Mouse (Mus musculus) bone marrow macrophage, adult 2 months (primary cell): ENCODE results near the gene Kcnq1. TPM values are rescaled to one million over a fixed set of nuclear protein-coding genes. Genes with fewer than 3 reads are reported as not detected.

Experiments used
- H3K27ac ChIP-seq: 2 replicates; pipeline ENCODE4 v1.5.1; 2012; ENCODE audit warnings: low read depth, low read length; ENCODE audit not compliant: insufficient read depth
- H3K4me1 ChIP-seq: 2 replicates; pipeline ENCODE4 v1.6.1; 2012; ENCODE audit warnings: low read length; ENCODE audit not compliant: control insufficient read depth, insufficient read depth
- H3K4me3 ChIP-seq: 2 replicates; pipeline ENCODE4 v1.5.1; 2012; ENCODE audit warnings: mild to moderate bottlenecking, low read length, moderate library complexity; ENCODE audit not compliant: insufficient read depth
- CTCF ChIP-seq: IDR thresholded peaks from 2 replicates; pipeline ENCODE4 v1.5.1; 2012; ENCODE audit warnings: low read depth, mild to moderate bottlenecking, low read length, moderate library complexity
- POLR2A ChIP-seq: IDR thresholded peaks from 2 replicates; pipeline ENCODE4 v1.6.1; 2012; ENCODE audit warnings: mild to moderate bottlenecking, low read depth, low read length, borderline replicate concordance
- polyA plus RNA-seq: library from polyadenylated mRNA; stranded (reverse); fragments of >200 nt; gene quantifications from 2 replicates; pipeline ENCODE4 v1.2.4, GENCODE M21; 2012; ENCODE audit not compliant: missing spikeins, insufficient read depth, insufficient read length

The Kcnq1 gene
- polyA plus RNA-seq, 1 experiment, result not detected

DNA sequence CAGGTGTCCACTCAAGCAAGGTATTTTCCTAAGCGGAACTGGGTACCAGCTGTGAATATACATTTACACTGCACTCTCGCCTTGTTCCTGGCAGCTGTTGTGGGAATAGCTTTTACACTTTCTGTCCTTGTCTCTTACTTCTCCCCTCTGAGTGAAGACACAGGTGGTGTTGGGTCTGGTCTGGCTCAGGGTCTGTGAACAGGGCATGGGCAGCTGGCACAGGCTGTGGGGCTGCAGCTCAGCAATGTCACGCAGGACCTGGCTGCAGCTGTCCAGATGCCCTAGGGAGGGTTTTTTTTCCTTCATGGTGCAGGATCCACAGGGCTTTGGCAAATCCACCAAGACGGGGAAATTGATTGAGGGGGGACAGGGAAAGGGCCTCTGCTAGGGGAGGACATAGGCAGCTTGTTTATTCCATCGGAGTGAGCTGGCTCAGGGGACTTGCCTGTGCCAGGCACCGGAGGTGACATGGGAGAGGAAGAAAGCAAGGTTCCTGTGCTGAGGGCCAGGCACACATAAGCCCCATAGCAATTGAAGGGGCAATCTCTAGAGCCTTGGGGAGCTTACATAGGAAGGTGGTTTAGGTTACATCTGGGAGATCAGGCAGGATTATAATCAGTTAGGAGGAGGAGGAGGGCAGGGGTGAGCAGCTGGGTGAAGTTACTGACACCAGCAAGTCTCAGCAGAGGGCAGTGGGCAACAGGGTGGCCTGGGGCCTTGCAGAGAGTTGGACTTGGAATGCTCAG, 147.1 kb downstream of the Kcnq1 start:
- Histone ChIP-seq H3K27ac (no peak overlapping the region), H3K4me3 (no peak overlapping the region), H3K4me1 (no peaks in the 10 kb centered on the region)
- TF ChIP-seq POLR2A, result no peak
- TF ChIP-seq CTCF, result no peak

DNA sequence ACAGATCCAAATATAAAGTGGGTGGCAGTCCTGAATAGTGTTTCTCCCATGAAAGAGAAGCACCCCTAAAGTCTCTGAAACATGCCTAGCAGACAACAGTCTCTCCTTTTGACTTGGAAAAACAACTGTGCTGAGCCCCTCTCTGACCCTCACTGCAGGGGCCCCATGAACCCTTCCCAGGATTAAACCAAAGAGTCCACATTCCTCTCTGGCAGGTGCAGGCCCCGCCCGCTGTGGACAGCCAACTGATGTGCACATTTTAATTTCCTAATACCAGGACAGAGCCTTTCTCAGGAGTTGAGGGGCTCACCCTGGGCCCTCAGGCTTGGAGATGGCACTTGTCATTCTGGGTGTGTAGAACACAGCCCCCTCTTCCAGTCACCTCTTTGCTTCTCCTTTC, 148.7 kb downstream of the Kcnq1 start:
- Histone ChIP-seq H3K4me3 (no peak overlapping the region), H3K27ac (no peak overlapping the region), H3K4me1 (no peaks in the 10 kb centered on the region)
- TF ChIP-seq POLR2A (no peak), CTCF (no peak)

DNA sequence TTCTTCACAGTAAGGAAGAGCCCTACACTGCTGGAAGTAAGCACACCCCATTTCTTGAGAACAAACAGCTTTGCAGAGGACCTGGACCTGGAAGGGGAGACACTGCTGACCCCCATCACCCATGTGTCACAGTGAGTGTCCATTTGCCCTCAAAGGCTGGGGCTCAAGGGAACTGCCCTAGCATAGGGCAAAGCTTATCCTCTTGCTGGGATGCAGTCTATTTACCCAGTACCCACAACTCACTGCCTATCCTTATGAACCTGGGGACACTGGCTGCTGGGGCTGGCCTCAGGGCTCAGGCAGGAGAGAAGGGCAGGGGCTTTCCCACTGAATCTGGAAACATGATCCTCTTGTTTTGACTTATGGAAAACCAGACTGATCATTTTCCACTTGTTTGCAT, 155.1 kb downstream of the Kcnq1 start:
- TF ChIP-seq POLR2A, result no peak
- no peak for TF ChIP-seq CTCF
- no peaks in the 10 kb centered on the region for H3K4me1 ChIP-seq
- H3K27ac ChIP-seq, result no peak overlapping the region
- H3K4me3 ChIP-seq, result no peak overlapping the region

DNA sequence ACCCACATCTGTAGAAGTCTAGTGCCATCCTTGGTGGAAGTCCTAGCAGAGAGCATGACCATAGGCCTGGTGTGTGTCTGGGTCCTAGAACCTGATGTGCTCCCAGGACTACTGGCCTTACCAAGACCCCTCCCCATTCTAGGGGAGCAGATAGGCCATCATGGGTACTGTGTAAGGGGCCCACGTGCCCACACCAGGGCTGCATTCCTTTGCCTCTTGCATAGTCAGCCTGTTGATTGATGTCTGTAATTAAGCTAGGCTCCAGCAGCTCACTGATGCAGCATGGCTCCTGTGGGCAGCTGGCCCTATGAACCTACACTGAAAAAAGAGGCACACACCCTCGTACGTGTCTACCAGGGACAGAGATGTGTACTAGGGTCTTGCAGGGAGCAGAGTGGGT, 157.4 kb downstream of the Kcnq1 start:
- Histone ChIP-seq H3K27ac (no peak overlapping the region), H3K4me1 (peaks cover 2% of the 10 kb centered on the region), H3K4me3 (no peak overlapping the region)
- TF ChIP-seq POLR2A, result no peak

DNA sequence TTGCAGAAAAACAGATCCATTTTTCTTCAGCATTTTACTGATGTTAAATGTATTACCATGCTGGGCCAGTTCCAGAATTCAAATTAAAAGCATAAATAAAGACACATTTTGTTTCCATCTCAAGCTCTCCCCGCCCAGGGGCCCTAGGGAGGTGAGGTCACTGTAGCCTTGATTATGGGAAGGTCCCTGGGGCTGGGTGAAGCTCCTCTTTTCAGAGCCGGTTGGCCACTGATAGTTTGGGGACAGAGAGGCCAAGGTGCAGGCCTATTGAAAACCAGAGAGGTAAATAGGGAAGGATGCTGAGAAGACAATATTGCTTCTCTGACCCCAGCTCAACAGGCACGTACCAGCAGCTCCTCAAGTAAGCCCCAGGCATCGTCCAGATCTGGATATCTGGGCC, 157.8 kb downstream of the Kcnq1 start:
- Histone ChIP-seq H3K4me1 (peaks cover 2% of the 10 kb centered on the region), H3K27ac (no peak overlapping the region), H3K4me3 (no peak overlapping the region)
- TF ChIP-seq POLR2A (no peak), CTCF (no peak)

DNA sequence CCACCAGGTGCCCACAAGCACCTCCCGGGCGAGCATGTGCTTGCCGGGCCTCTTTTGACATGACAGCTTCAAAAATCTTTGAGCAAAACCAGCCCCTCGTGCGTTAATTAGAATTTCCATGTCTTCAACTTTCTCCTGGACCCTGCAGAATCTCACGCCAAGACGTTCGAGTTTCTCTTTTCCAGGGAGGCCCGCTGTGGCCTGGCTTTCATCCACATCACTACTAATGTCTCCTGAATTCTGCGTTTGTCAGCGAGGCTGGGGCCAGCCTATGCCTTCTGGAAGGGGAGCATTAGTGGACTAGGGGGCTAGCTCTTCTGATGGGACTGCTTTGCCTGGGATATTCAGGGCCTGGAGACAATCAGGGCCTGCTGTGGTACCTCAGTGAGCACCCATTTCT, 159.2 kb downstream of the Kcnq1 start:
- Histone ChIP-seq H3K4me3 (no peak overlapping the region), H3K27ac (no peak overlapping the region), H3K4me1 (peaks cover 2% of the 10 kb centered on the region)
- TF ChIP-seq CTCF (no peak), POLR2A (no peak)

DNA sequence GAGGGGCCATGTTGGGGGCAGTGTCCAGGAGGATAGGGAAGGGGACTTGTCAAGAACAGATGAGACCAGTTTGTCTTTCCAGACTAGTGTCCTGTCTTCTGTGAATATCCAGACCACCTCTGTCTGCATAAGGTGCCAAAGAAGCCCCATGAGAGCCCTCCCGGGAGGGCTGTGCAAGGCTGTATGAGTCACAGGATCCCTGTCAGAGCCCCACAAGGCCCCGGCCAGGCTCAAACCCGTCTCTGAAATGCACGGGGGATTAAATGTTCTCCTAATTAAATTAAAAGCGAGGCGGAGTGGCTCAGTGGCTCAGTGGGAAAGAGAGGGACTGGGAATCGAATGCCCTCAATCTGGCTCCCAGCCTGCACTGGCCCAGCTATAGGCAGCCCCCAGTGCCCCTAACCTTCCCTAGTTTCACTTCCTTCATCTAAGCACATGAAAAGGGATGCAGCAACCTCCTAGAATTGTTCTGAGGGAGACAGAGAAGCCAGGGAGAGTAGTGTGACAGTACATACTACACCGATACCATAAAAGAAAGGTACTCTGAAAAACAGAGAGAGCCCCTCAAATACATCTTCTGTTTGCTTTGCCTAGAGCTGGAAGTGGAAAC, 159.8 kb downstream of the Kcnq1 start:
- Histone ChIP-seq H3K4me1 (peaks cover 2% of the 10 kb centered on the region), H3K27ac (no peak overlapping the region), H3K4me3 (no peak overlapping the region)
- no peak for TF ChIP-seq CTCF
- TF ChIP-seq POLR2A, result no peak

DNA sequence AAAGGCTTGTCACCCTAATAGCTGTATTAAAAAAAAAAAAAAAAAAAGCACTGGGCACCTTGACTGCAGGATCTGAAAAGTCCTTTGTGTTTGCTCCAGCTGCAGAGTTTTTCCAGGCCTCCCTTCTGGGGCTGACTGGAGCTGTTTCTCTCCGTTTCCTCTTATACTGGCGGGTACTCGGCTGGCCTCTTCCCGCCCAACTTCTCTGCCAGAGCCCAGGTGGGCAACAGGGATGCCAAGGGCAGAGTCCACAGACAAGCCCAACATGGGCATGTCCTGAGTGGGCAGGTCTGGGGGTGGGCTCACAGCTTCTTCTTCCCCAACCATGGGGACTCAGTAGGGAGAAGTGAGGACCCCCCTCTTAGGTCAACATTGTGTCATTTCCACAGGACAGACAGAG, 167.6 kb downstream of the Kcnq1 start:
- H3K4me3 ChIP-seq, result no peak overlapping the region
- no peak overlapping the region for H3K27ac ChIP-seq
- H3K4me1 ChIP-seq, result no peaks in the 10 kb centered on the region
- TF ChIP-seq CTCF (no peak), POLR2A (no peak)

DNA sequence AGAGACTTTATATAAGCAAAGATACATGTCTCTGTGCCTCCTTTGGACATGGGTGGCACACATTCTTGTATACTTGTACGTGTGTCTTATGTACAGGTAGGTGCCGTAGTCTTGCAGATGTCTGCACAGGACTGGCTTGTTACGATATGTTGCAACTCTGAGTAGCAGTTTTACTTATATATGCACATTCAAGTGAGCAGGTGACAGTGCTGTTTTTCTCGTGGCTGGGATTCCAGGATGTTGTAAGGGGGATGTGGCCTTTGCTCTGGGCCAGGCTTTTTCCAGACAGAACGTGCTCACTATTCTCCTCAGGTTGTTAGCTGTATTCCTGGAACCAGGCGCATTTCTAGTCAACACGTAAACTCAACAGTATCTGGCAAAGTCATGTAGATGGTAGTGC, 168.9 kb downstream of the Kcnq1 start:
- H3K4me3 ChIP-seq, result no peak overlapping the region
- TF ChIP-seq CTCF (no peak), POLR2A (no peak)
- H3K4me1 ChIP-seq, result no peaks in the 10 kb centered on the region
- no peak overlapping the region for H3K27ac ChIP-seq

DNA sequence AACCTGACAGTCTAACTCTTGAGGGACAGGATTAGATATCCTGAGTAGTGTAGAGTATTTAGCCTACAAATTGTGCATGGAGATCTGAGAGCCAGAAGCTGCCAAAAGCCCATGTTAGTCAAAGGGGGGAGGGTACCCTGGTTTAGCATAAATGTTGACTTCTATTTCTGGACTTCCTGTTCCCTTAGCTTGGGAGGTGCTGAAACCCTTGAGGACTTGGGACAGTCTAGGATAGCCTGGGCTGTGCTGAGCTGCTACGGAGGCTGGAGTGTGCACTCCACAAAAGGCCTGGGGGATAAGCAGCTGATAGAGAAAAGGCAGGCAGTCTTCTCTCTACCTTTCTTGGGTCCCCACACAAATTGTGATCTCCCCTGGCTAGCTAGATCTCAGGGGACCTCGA, 177.5 kb downstream of the Kcnq1 start:
- TF ChIP-seq POLR2A, result no peak
- Histone ChIP-seq H3K4me1 (peaks cover 48% of the 10 kb centered on the region), H3K4me3 (no peak overlapping the region), H3K27ac (no peak overlapping the region)

DNA sequence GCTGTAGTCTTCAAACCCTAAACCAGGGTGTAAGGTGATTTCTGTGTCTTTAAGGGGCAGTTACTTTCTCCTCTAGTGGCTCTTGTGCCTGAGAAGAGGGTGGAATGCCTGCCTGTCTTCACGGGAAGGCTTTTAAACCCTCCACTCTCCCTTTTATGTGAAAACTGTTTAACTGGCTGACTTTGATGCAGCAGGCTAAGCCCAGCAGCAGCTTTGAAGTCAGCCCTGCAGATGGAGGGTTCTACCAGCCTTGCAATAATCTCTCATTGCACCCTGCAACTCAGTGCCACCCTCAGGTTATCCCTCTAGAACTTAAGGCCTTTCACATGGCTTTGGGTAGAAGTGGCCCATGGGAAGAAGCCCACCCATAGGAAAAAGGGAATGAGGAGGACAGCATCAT, 178.7 kb downstream of the Kcnq1 start:
- TF ChIP-seq POLR2A, result no peak
- no peak for TF ChIP-seq CTCF
- no peak overlapping the region for H3K27ac ChIP-seq
- no peak overlapping the region for H3K4me3 ChIP-seq
- H3K4me1 ChIP-seq, result peaks cover 53% of the 10 kb centered on the region
